Mouse (Mus musculus) stomach, embryonic 14.5 days (tissue): Measurements from ENCODE around the gene Cenph. TPM values are rescaled to one million over a fixed set of nuclear protein-coding genes. Genes with fewer than 3 reads are reported as not detected.
A peak's percentile ranks its signal among the peaks of the same experiment; 100 is the strongest.

Experiments
- ATAC-seq: fragments of 200-750 bp; cut with Nextera tagmentation; 2 replicates; pipeline ENCODE4 v1.8.0; 2017; ENCODE audit warnings: low read depth, moderate TSS enrichment; ENCODE audit not compliant: insufficient number of reproducible peaks, insufficient read depth, low FRiP score
- H3K27ac ChIP-seq: fragments of 300-500 bp; sonication (generic); 2 replicates; pipeline ENCODE4 v1.5.1; 2014; ENCODE audit warnings: mild to moderate bottlenecking, low read length, moderate library complexity, mixed read lengths
- H3K27me3 ChIP-seq: fragments of 300-500 bp; sonication (generic); 2 replicates; pipeline ENCODE4 v1.6.1; 2014; ENCODE audit warnings: low read length, control low read depth, mixed read lengths; ENCODE audit not compliant: control insufficient read depth, insufficient read depth
- H3K36me3 ChIP-seq: fragments of 300-500 bp; sonication (generic); 2 replicates; pipeline ENCODE4 v1.6.1; 2014; ENCODE audit warnings: mild to moderate bottlenecking, control low read depth, low read length, moderate library complexity, mixed read lengths; ENCODE audit not compliant: control insufficient read depth, insufficient read depth
- H3K4me1 ChIP-seq: fragments of 300-500 bp; sonication (generic); 2 replicates; pipeline ENCODE4 v1.6.1; 2014; ENCODE audit warnings: low read length, control low read depth, mixed read lengths; ENCODE audit not compliant: control insufficient read depth, insufficient read depth
- H3K4me2 ChIP-seq: fragments of 300-500 bp; sonication (generic); replicated peaks from 2 replicates; pipeline ENCODE4 v1.6.1; 2014; ENCODE audit warnings: low read depth, low read length, control low read depth
- H3K4me3 ChIP-seq: fragments of 300-500 bp; sonication (generic); 2 replicates; pipeline ENCODE4 v1.5.1; 2014; ENCODE audit warnings: low read depth, low read length, control low read depth
- H3K9ac ChIP-seq: fragments of 300-500 bp; sonication (generic); replicated peaks from 2 replicates; pipeline ENCODE4 v1.6.1; 2014; ENCODE audit warnings: low read depth, mild to moderate bottlenecking, control low read depth, low read length, moderate library complexity, mixed read lengths
- H3K9me3 ChIP-seq: fragments of 300-500 bp; sonication (generic); 2 replicates; pipeline ENCODE4 v1.6.1; 2016; ENCODE audit warnings: low read depth, low read length, control low read depth; ENCODE audit not compliant: control insufficient read depth
- WGBS: fragments of 180-500 bp; shearing (Covaris S2); extraction: QIAGEN DNeasy Blood & Tissue Kit; methylation state at CpG from one replicate; pipeline ENCODE4 v1.1.7; 2014; 5-methylcytosine and 5-hydroxymethylcytosine counted together
- polyA plus RNA-seq: library from polyadenylated mRNA; unstranded; fragments of >200 nt; fragmentation: Nextera tagmentation; extraction: Ambion mirVana; gene quantifications from 2 replicates; pipeline ENCODE4 v1.2.1, GENCODE M21; 2014

Cenph gene
- polyA plus RNA-seq, 1 experiment from 2014 or later = 38.9 TPM

- Histone ChIP-seq H3K4me1 (no peaks in the 10 kb centered on the region), H3K4me3 (no peak overlapping the region), H3K27me3 (no peaks in the 10 kb centered on the region), H3K4me2 (no peak overlapping the region), H3K9ac (no peak overlapping the region), H3K36me3 (peaks cover 10% of the 10 kb centered on the region; the same call in 1 of the 2 replicates), H3K9me3 (no peaks in the 10 kb centered on the region), H3K27ac (no peak overlapping the region)
- 86% methylated on average over 2 of the region's 2 CpGs for WGBS
- no peak for ATAC-seq
Observed at GRCm38 (mm10) chr13:100755329-100755728, 20.4 kb downstream of the Cenph start.

- WGBS = 65% methylated on average over 4 of the region's 4 CpGs
- Histone ChIP-seq H3K36me3 (no peaks in the 10 kb centered on the region), H3K9ac (no peak overlapping the region), H3K4me1 (no peaks in the 10 kb centered on the region), H3K9me3 (no peaks in the 10 kb centered on the region), H3K27me3 (no peaks in the 10 kb centered on the region), H3K4me2 (no peak overlapping the region), H3K27ac (no peak overlapping the region), H3K4me3 (no peak overlapping the region)
- ATAC-seq = no peak
Observed at GRCm38 (mm10) chr13:100754186-100754585, 21.5 kb downstream of the Cenph start.

GRCm38 (mm10) chr13:100753011-100753410 is 22.7 kb downstream of the Cenph start:
- Histone ChIP-seq H3K4me2 (no peak overlapping the region), H3K36me3 (no peaks in the 10 kb centered on the region), H3K27me3 (no peaks in the 10 kb centered on the region), H3K27ac (no peak overlapping the region), H3K4me3 (no peak overlapping the region), H3K4me1 (no peaks in the 10 kb centered on the region), H3K9ac (no peak overlapping the region), H3K9me3 (no peaks in the 10 kb centered on the region)
- no peak for ATAC-seq
- 80% methylated on average over 6 of the region's 6 CpGs for WGBS

- H3K9ac ChIP-seq = no peak overlapping the region
- no peak for ATAC-seq
- WGBS = 86% methylated on average over 8 of the region's 8 CpGs
- H3K27ac ChIP-seq = no peak overlapping the region
- H3K9me3 ChIP-seq = no peaks in the 10 kb centered on the region
- no peak overlapping the region for H3K4me3 ChIP-seq
- no peak overlapping the region for H3K4me2 ChIP-seq
- H3K27me3 ChIP-seq = no peaks in the 10 kb centered on the region
- H3K4me1 ChIP-seq = no peaks in the 10 kb centered on the region
- H3K36me3 ChIP-seq = no peaks in the 10 kb centered on the region
Observed at GRCm38 (mm10) chr13:100752529-100752928, 23.2 kb downstream of the Cenph start.

- Histone ChIP-seq H3K9ac (no peak overlapping the region), H3K36me3 (no peaks in the 10 kb centered on the region), H3K4me3 (no peak overlapping the region), H3K9me3 (no peaks in the 10 kb centered on the region), H3K4me2 (no peak overlapping the region), H3K27ac (no peak overlapping the region), H3K4me1 (no peaks in the 10 kb centered on the region), H3K27me3 (no peaks in the 10 kb centered on the region)
- 85% methylated on average over 3 of the region's 3 CpGs for WGBS
- ATAC-seq = no peak
Observed at GRCm38 (mm10) chr13:100751402-100751801, 24.3 kb downstream of the Cenph start.

- Histone ChIP-seq H3K9me3 (no peaks in the 10 kb centered on the region), H3K4me3 (no peak overlapping the region), H3K4me2 (no peak overlapping the region), H3K27me3 (no peaks in the 10 kb centered on the region), H3K27ac (no peak overlapping the region), H3K9ac (no peak overlapping the region), H3K4me1 (no peaks in the 10 kb centered on the region), H3K36me3 (no peaks in the 10 kb centered on the region)
- 75% methylated on average over 5 of the region's 5 CpGs for WGBS
- no peak for ATAC-seq
Observed at GRCm38 (mm10) chr13:100750799-100751198, 24.9 kb downstream of the Cenph start.

- Histone ChIP-seq H3K9ac (no peak overlapping the region), H3K4me1 (no peaks in the 10 kb centered on the region; the same call in 1 of the 2 replicates), H3K9me3 (no peaks in the 10 kb centered on the region), H3K27me3 (no peaks in the 10 kb centered on the region), H3K4me2 (no peak overlapping the region), H3K36me3 (no peaks in the 10 kb centered on the region), H3K4me3 (no peak overlapping the region), H3K27ac (no peak overlapping the region)
- 52% methylated on average over 8 of the region's 8 CpGs for WGBS
- no peak for ATAC-seq
Observed at GRCm38 (mm10) chr13:100748638-100749037, 27.1 kb downstream of the Cenph start.

- Histone ChIP-seq H3K4me3 (no peak overlapping the region), H3K4me1 (peaks cover 7% of the 10 kb centered on the region), H3K36me3 (no peaks in the 10 kb centered on the region), H3K27ac (no peak overlapping the region), H3K27me3 (no peaks in the 10 kb centered on the region), H3K4me2 (no peak overlapping the region), H3K9ac (no peak overlapping the region), H3K9me3 (no peaks in the 10 kb centered on the region)
- whole genome bisulfite sequencing = 86% methylated on average over 3 of the region's 3 CpGs
- no peak for ATAC-seq
Observed at GRCm38 (mm10) chr13:100746090-100746489, 29.6 kb downstream of the Cenph start.

- H3K4me2 ChIP-seq = peak within 1 kb of the TSS; percentile 59
- H3K27me3 ChIP-seq = no peaks in the 10 kb centered on the region
- peak within 1 kb of the TSS; percentile 96 for H3K27ac ChIP-seq
- no peaks in the 10 kb centered on the region for H3K9me3 ChIP-seq
- peaks cover 7% of the 10 kb centered on the region for H3K4me1 ChIP-seq
- peak within 1 kb of the TSS; percentile 81 for H3K9ac ChIP-seq
- ATAC-seq = peak; percentile 93
- WGBS = under 1% methylated on average over 51 of the region's 52 CpGs
- no peaks in the 10 kb centered on the region for H3K36me3 ChIP-seq
- peak within 1 kb of the TSS; percentile 85 for H3K4me3 ChIP-seq
Observed at GRCm38 (mm10) chr13:100744036-100744744, 31.5 kb downstream of the Cenph start, which contains the start of gene Mrps36. Gene Mrps36 (minus strand): TSS chr13:100744659.
